Mouse (Mus musculus) midbrain, embryonic 16.5 days (tissue): ENCODE measurements around the gene Gm9817. TPM values are rescaled to one million over a fixed set of nuclear protein-coding genes. Genes with fewer than 3 reads are reported as not detected.

Experiments used
- ATAC-seq: fragments of 200-750 bp; cut with Nextera tagmentation; 2 replicates; pipeline ENCODE4 v1.8.0; 2017; ENCODE audit warnings: moderate TSS enrichment
- H3K27ac ChIP-seq: fragments of 300-500 bp; sonication (generic); 2 replicates; pipeline ENCODE4 v1.5.1; 2014; ENCODE audit warnings: mild to moderate bottlenecking, low read length, mixed read lengths
- H3K27me3 ChIP-seq: fragments of 300-500 bp; sonication (generic); 2 replicates; pipeline ENCODE4 v1.6.1; 2014; ENCODE audit warnings: low read depth, low read length, mixed read lengths; ENCODE audit not compliant: control insufficient read depth, insufficient read depth
- H3K36me3 ChIP-seq: fragments of 300-500 bp; sonication (generic); 2 replicates; pipeline ENCODE4 v1.6.1; 2014; ENCODE audit warnings: mild to moderate bottlenecking, low read length, moderate library complexity, mixed read lengths; ENCODE audit not compliant: control insufficient read depth, insufficient read depth
- H3K4me1 ChIP-seq: fragments of 300-500 bp; sonication (generic); 2 replicates; pipeline ENCODE4 v1.6.1; 2014; ENCODE audit warnings: mild to moderate bottlenecking, low read length, mixed read lengths; ENCODE audit not compliant: control insufficient read depth, insufficient read depth
- H3K4me2 ChIP-seq: fragments of 300-500 bp; sonication (generic); 2 replicates; pipeline ENCODE4 v1.6.1; 2014; ENCODE audit warnings: mild to moderate bottlenecking, low read length, mixed read lengths
- H3K4me3 ChIP-seq: fragments of 300-500 bp; sonication (generic); 2 replicates; pipeline ENCODE4 v1.5.1; 2014; ENCODE audit warnings: low read depth, mild to moderate bottlenecking, low read length, moderate library complexity, mixed read lengths
- H3K9ac ChIP-seq: fragments of 300-500 bp; sonication (generic); 2 replicates; pipeline ENCODE4 v1.6.1; 2014; ENCODE audit warnings: low read depth, low read length, mixed read lengths
- H3K9me3 ChIP-seq: fragments of 300-500 bp; sonication (generic); replicated peaks from 2 replicates; pipeline ENCODE4 v1.6.1; 2014; ENCODE audit warnings: mild to moderate bottlenecking, low read length, mixed read lengths; ENCODE audit not compliant: control insufficient read depth, poor library complexity, severe bottlenecking
- WGBS: fragments of 180-500 bp; shearing (Covaris S2); extraction: QIAGEN DNeasy Blood & Tissue Kit; methylation state at CpG from one replicate; pipeline ENCODE4 v1.1.7; 2014; 5-methylcytosine and 5-hydroxymethylcytosine counted together
- polyA plus RNA-seq: library from polyadenylated mRNA; unstranded; fragments of >200 nt; fragmentation: Nextera tagmentation; extraction: Ambion mirVana; gene quantifications from 2 replicates; pipeline ENCODE4 v1.2.1, GENCODE M21; 2015

The Gm9817 gene
- polyA plus RNA-seq, 1 experiment from 2014 or later, result not detected

DNA sequence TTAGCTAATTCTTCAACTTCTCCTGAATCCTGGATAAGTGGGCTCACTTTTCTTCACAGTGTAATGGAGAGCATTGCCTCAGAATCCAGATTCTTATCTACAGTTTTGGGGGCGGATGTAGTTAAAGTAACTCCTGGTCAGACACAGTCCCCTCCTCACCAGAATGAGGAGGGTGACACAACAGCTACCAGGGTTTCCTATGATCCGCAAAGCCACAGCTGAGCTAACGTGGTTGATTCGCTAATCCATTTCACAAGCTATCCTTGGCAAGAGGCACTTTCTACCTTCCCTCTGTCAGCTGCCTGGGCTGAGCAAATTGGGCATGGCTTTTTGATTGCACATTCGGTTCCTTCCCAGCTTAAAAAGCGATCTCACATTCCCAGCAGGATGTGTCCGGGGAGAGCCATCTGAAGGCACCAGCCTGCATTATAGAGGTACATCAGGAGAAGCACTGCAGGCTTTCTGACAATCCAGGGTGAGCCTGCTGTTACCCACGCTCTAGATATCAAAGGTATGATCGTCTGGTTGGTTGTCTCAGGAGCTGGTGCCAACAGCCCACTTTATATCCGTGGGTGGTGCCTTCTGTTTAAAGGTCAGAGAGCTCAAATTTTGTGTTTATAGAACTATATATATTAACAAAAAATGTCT lies 21.2 kb downstream of the Gm9817 start:
- H3K27ac ChIP-seq, result no peak overlapping the region
- WGBS, result 71% methylated on average over 10 of the region's 10 CpGs
- H3K4me3 ChIP-seq, result no peak overlapping the region
- no peak for ATAC-seq
- no peaks in the 10 kb centered on the region for H3K4me1 ChIP-seq
- no peaks in the 10 kb centered on the region for H3K9me3 ChIP-seq
- no peaks in the 10 kb centered on the region for H3K36me3 ChIP-seq
- H3K27me3 ChIP-seq, result no peaks in the 10 kb centered on the region
- H3K4me2 ChIP-seq, result no peak overlapping the region
- no peak overlapping the region for H3K9ac ChIP-seq

DNA sequence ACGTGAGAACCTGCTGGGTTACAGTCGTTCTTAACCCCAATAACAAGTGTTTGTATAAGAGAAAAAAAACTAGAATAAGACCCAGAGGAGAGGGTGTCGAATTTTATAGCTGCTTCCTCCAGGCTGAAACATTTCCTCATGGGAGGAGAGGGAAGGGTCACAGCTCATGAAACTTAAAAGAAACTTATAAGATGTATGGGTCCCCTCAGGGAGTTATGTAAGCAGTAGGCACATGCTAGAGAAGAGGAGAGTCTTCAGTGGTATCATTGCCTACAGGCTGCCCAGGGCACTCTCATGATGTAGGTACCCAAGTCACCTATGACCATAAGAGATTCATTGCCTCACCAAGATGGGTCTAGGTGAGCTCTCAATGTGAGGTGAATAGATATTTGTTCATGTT lies 28.0 kb downstream of the Gm9817 start:
- H3K9me3 ChIP-seq, result no peaks in the 10 kb centered on the region
- ATAC-seq, result no peak
- H3K27me3 ChIP-seq, result no peaks in the 10 kb centered on the region
- WGBS, result 80% methylated on average over 3 of the region's 3 CpGs
- H3K36me3 ChIP-seq, result no peaks in the 10 kb centered on the region
- no peak overlapping the region for H3K9ac ChIP-seq
- no peak overlapping the region for H3K4me2 ChIP-seq
- no peaks in the 10 kb centered on the region for H3K4me1 ChIP-seq
- no peak overlapping the region for H3K27ac ChIP-seq
- no peak overlapping the region for H3K4me3 ChIP-seq

DNA sequence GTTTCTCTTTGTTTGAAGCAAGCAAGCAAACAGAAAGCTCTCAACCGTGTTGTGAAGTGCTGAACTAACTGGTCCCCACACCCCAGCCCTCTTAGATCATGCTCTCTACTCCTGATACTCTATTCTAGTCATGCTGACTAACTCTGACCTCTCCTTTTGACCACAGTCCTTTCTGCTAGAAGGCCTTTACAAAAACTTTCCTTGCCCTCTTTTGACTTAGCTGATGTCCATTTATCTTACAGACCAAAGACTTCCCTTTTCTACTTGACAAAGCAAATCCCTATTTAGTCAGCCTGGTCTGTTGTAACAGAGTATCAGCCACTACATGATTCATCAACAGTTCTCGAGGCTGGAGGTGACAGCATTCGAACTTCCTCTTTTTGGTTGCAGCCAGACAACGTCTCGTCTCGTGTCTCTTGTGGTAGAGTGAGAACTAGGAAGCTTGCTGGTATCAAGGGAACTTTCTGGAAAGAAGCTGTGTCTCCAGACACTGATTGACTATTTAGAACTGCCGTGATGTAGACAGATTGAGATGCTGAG lies 30.4 kb downstream of the Gm9817 start:
- ATAC-seq, result no peak
- Histone ChIP-seq H3K9me3 (no peaks in the 10 kb centered on the region), H3K9ac (no peak overlapping the region), H3K27ac (no peak overlapping the region), H3K4me3 (no peak overlapping the region), H3K4me2 (no peak overlapping the region), H3K4me1 (peaks cover 3% of the 10 kb centered on the region; the same call in 1 of the 2 replicates), H3K36me3 (no peaks in the 10 kb centered on the region), H3K27me3 (no peaks in the 10 kb centered on the region)
- 36% methylated on average over 7 of the region's 7 CpGs for WGBS

GRCm38 (mm10) chr13:45118375-45118774 lies 39.9 kb downstream of the Gm9817 start:
- Histone ChIP-seq H3K9me3 (no peaks in the 10 kb centered on the region), H3K27ac (no peak overlapping the region), H3K4me3 (no peak overlapping the region), H3K9ac (no peak overlapping the region), H3K4me1 (no peaks in the 10 kb centered on the region), H3K36me3 (no peaks in the 10 kb centered on the region), H3K4me2 (no peak overlapping the region), H3K27me3 (no peaks in the 10 kb centered on the region)
- no peak for ATAC-seq
- WGBS, result 87% methylated on average over 5 of the region's 5 CpGs

GRCm38 (mm10) chr13:45118822-45119221 lies 40.3 kb downstream of the Gm9817 start:
- Histone ChIP-seq H3K9me3 (no peaks in the 10 kb centered on the region), H3K27ac (no peak overlapping the region), H3K4me2 (no peak overlapping the region), H3K27me3 (no peaks in the 10 kb centered on the region), H3K9ac (no peak overlapping the region), H3K36me3 (no peaks in the 10 kb centered on the region), H3K4me3 (no peak overlapping the region), H3K4me1 (no peaks in the 10 kb centered on the region)
- no peak for ATAC-seq
- WGBS, result 81% methylated on average over 3 of the region's 3 CpGs

Other genes starting within 250 kb of the Gm9817 start
- gene Dtnbp1, start 76.5 kb upstream of the Gm9817 start, polyA plus RNA-seq, result 130 and 136 TPM in 2 replicates